Mouse (Mus musculus): ENCODE measurements at regions not wholly inside any gene's neighbourhood (a gene's known extent, or its start where the extent isn't known, plus 50 kb on each side); places are given as distances from the start of the nearest gene placed in this dataset.

- WGBS, result 51% methylated on average over 9 of the region's 9 CpGs
- Histone ChIP-seq H3K27me3 (ENCODE audit: control insufficient read depth, insufficient read depth, low read length) (no peaks in the 10 kb centered on the region), H3K9ac (replicated peaks; ENCODE audit: low read depth, low read length) (no peak overlapping the region), H3K4me3 (ENCODE audit: low read depth, low read length) (no peak overlapping the region), H3K27ac (ENCODE audit: low read depth) (no peak overlapping the region), H3K9me3 (replicated peaks; ENCODE audit: control insufficient read depth, low read length) (no peaks in the 10 kb centered on the region), H3K4me2 (ENCODE audit: low read depth, low read length) (no peak overlapping the region), H3K4me1 (ENCODE audit: control insufficient read depth, insufficient read depth) (no peaks in the 10 kb centered on the region), H3K36me3 (replicated peaks; ENCODE audit: control insufficient read depth, insufficient read depth, low read length) (no peaks in the 10 kb centered on the region)
- ATAC-seq (ENCODE audit: insufficient read depth, low read depth) (no peak), DNase-seq (ENCODE audit: low spot score) (no peak)
- TF ChIP-seq EP300 (IDR thresholded peaks at IDR 0.05; ENCODE audit: low read depth) (no peak), CTCF (IDR thresholded peaks at IDR 0.05; ENCODE audit: low read depth) (no peak)
Measured at GRCm38 (mm10) chr11:112649298-112649697, 132.7 kb upstream of the Sox9 start.

- Histone ChIP-seq H3K9me3 (replicated peaks; ENCODE audit: control insufficient read depth, low read length) (no peaks in the 10 kb centered on the region), H3K36me3 (replicated peaks; ENCODE audit: control insufficient read depth, insufficient read depth, low read length) (no peaks in the 10 kb centered on the region), H3K27ac (ENCODE audit: low read depth) (no peak overlapping the region), H3K4me2 (ENCODE audit: low read depth, low read length) (no peak overlapping the region), H3K4me1 (ENCODE audit: control insufficient read depth, insufficient read depth) (no peaks in the 10 kb centered on the region), H3K9ac (replicated peaks; ENCODE audit: low read depth, low read length) (no peak overlapping the region), H3K27me3 (ENCODE audit: control insufficient read depth, insufficient read depth, low read length) (no peaks in the 10 kb centered on the region), H3K4me3 (ENCODE audit: low read depth, low read length) (no peak overlapping the region)
- ATAC-seq (ENCODE audit: insufficient read depth, low read depth), result no peak
- no peak for TF ChIP-seq CTCF (IDR thresholded peaks at IDR 0.05; ENCODE audit: low read depth)
- WGBS, result 51% methylated on average over 11 of the region's 11 CpGs
- DNase-seq (ENCODE audit: low spot score), result no peak
Measured at GRCm38 (mm10) chr11:112657410-112658159, 124.4 kb upstream of the Sox9 start.

- ATAC-seq (ENCODE audit: insufficient read depth, low read depth) (no peak), DNase-seq (ENCODE audit: low spot score) (no peak)
- no peaks in the 10 kb centered on the region for H3K4me1 ChIP-seq (ENCODE audit: control insufficient read depth, insufficient read depth)
- H3K4me2 ChIP-seq (ENCODE audit: low read depth, low read length), result no peak overlapping the region
- no peak for TF ChIP-seq EP300 (IDR thresholded peaks at IDR 0.05; ENCODE audit: low read depth)
- no peak for TF ChIP-seq CTCF (IDR thresholded peaks at IDR 0.05; ENCODE audit: low read depth)
- no peak overlapping the region for H3K4me3 ChIP-seq (ENCODE audit: low read depth, low read length)
- H3K36me3 ChIP-seq (replicated peaks; ENCODE audit: control insufficient read depth, insufficient read depth, low read length), result no peaks in the 10 kb centered on the region
- H3K27ac ChIP-seq (ENCODE audit: low read depth), result no peak overlapping the region
- H3K9ac ChIP-seq (replicated peaks; ENCODE audit: low read depth, low read length), result no peak overlapping the region
- H3K27me3 ChIP-seq (ENCODE audit: control insufficient read depth, insufficient read depth, low read length), result no peaks in the 10 kb centered on the region
- H3K9me3 ChIP-seq (replicated peaks; ENCODE audit: control insufficient read depth, low read length), result no peaks in the 10 kb centered on the region
- WGBS, result 29% methylated on average over 3 of the region's 3 CpGs
Measured at GRCm38 (mm10) chr11:112659911-112660310, 122.1 kb upstream of the Sox9 start.

- no peak overlapping the region for H3K4me3 ChIP-seq (ENCODE audit: low read depth, low read length)
- no peak overlapping the region for H3K4me2 ChIP-seq (ENCODE audit: low read depth, low read length)
- H3K9me3 ChIP-seq (replicated peaks; ENCODE audit: control insufficient read depth, low read length), result no peaks in the 10 kb centered on the region
- no peak overlapping the region for H3K27ac ChIP-seq (ENCODE audit: low read depth)
- TF ChIP-seq EP300 (IDR thresholded peaks at IDR 0.05; ENCODE audit: low read depth), result no peak
- TF ChIP-seq CTCF (IDR thresholded peaks at IDR 0.05; ENCODE audit: low read depth), result no peak
- H3K9ac ChIP-seq (replicated peaks; ENCODE audit: low read depth, low read length), result no peak overlapping the region
- no peaks in the 10 kb centered on the region for H3K27me3 ChIP-seq (ENCODE audit: control insufficient read depth, insufficient read depth, low read length)
- H3K36me3 ChIP-seq (replicated peaks; ENCODE audit: control insufficient read depth, insufficient read depth, low read length), result no peaks in the 10 kb centered on the region
- no peak for DNase-seq (ENCODE audit: low spot score)
- no peaks in the 10 kb centered on the region for H3K4me1 ChIP-seq (ENCODE audit: control insufficient read depth, insufficient read depth)
- no peak for ATAC-seq (ENCODE audit: insufficient read depth, low read depth)
- 83% methylated on average over 7 of the region's 7 CpGs for WGBS
Measured at GRCm38 (mm10) chr11:112661426-112661825, 120.6 kb upstream of the Sox9 start.

- no peak overlapping the region for H3K9ac ChIP-seq (replicated peaks; ENCODE audit: low read depth, low read length)
- H3K27ac ChIP-seq (ENCODE audit: low read depth), result no peak overlapping the region
- no peak overlapping the region for H3K4me3 ChIP-seq (ENCODE audit: low read depth, low read length)
- no peaks in the 10 kb centered on the region for H3K36me3 ChIP-seq (replicated peaks; ENCODE audit: control insufficient read depth, insufficient read depth, low read length)
- ATAC-seq (ENCODE audit: insufficient read depth, low read depth), result no peak
- H3K27me3 ChIP-seq (ENCODE audit: control insufficient read depth, insufficient read depth, low read length), result no peaks in the 10 kb centered on the region
- H3K9me3 ChIP-seq (replicated peaks; ENCODE audit: control insufficient read depth, low read length), result no peaks in the 10 kb centered on the region
- no peaks in the 10 kb centered on the region for H3K4me1 ChIP-seq (ENCODE audit: control insufficient read depth, insufficient read depth)
- no peak for DNase-seq (ENCODE audit: low spot score)
- H3K4me2 ChIP-seq (ENCODE audit: low read depth, low read length), result no peak overlapping the region
- WGBS, result 41% methylated on average over 7 of the region's 7 CpGs
- TF ChIP-seq CTCF (IDR thresholded peaks at IDR 0.05; ENCODE audit: low read depth), result no peak
Measured at GRCm38 (mm10) chr11:112667311-112667710, 114.7 kb upstream of the Sox9 start.

GRCm38 (mm10) chr11:112672086-112672485 lies 109.9 kb upstream of the Sox9 start:
- H3K27me3 ChIP-seq (ENCODE audit: control insufficient read depth, insufficient read depth, low read length), result no peaks in the 10 kb centered on the region
- no peak overlapping the region for H3K9ac ChIP-seq (replicated peaks; ENCODE audit: low read depth, low read length)
- DNase-seq (ENCODE audit: low spot score) (no peak), ATAC-seq (ENCODE audit: insufficient read depth, low read depth) (no peak)
- H3K4me3 ChIP-seq (ENCODE audit: low read depth, low read length), result no peak overlapping the region
- H3K27ac ChIP-seq (ENCODE audit: low read depth), result no peak overlapping the region
- no peak for TF ChIP-seq CTCF (IDR thresholded peaks at IDR 0.05; ENCODE audit: low read depth)
- TF ChIP-seq EP300 (IDR thresholded peaks at IDR 0.05; ENCODE audit: low read depth), result no peak
- H3K4me2 ChIP-seq (ENCODE audit: low read depth, low read length), result no peak overlapping the region
- no peaks in the 10 kb centered on the region for H3K9me3 ChIP-seq (replicated peaks; ENCODE audit: control insufficient read depth, low read length)
- H3K4me1 ChIP-seq (ENCODE audit: control insufficient read depth, insufficient read depth), result no peaks in the 10 kb centered on the region
- WGBS, result 80% methylated on average over 4 of the region's 4 CpGs
- no peaks in the 10 kb centered on the region for H3K36me3 ChIP-seq (replicated peaks; ENCODE audit: control insufficient read depth, insufficient read depth, low read length)
